Mouse (Mus musculus) CH12.LX (cell line): ENCODE data around the gene Zdhhc12. TPM values are rescaled to one million over a fixed set of nuclear protein-coding genes. Genes with fewer than 3 reads are reported as not detected.

Experiments
- DNase-seq: peaks from one replicate; pipeline ENCODE4 v3.0.0-alpha.2; 2013; ENCODE audit errors: extremely low read depth
- H3K27ac ChIP-seq: 2 replicates; pipeline ENCODE4 v1.5.1; 2012; ENCODE audit warnings: low read depth, mild to moderate bottlenecking, control low read depth, moderate library complexity; ENCODE audit not compliant: insufficient read depth
- H3K27me3 ChIP-seq: replicated peaks from 2 replicates; pipeline ENCODE3; 2012; ENCODE audit warnings: inconsistent platforms
- H3K36me3 ChIP-seq, 2 experiments: replicated peaks in 1 of 2; 2 replicates each; pipeline versions ENCODE3 to v1.6.1; 2012; ENCODE audit warnings: inconsistent platforms in 1 of 2, low read length in 1 of 2, mild to moderate bottlenecking in 1 of 2, mixed read lengths in 1 of 2, moderate library complexity in 1 of 2; ENCODE audit not compliant: control insufficient read depth in 1 of 2, insufficient read depth in 1 of 2
- H3K4me1 ChIP-seq, 2 experiments: 2 replicates each; pipeline ENCODE4 v1.6.1; 2012; ENCODE audit warnings: inconsistent platforms in 1 of 2, moderate library complexity in 1 of 2; ENCODE audit not compliant: insufficient read depth in 2 of 2, control insufficient read depth in 1 of 2
- H3K4me2 ChIP-seq: 2 replicates; pipeline ENCODE4 v1.6.1; 2012; ENCODE audit warnings: low read depth, mild to moderate bottlenecking, control low read depth; ENCODE audit not compliant: poor library complexity, insufficient read depth, severe bottlenecking
- H3K4me3 ChIP-seq, 3 experiments: fragments of 150-350 bp in 1 of 3; sonication (generic) in 1 of 3; replicated peaks in 1 of 3; 2 replicates each; pipeline versions ENCODE3 to v1.5.1; 2011 to 2012; ENCODE audit warnings: low read depth in 2 of 3, low read length in 2 of 3, mild to moderate bottlenecking in 2 of 3, moderate library complexity in 2 of 3, control low read depth in 1 of 3, improper control_type of control experiment in 1 of 3, inconsistent platforms in 1 of 3, mixed read lengths in 1 of 3; ENCODE audit not compliant: poor library complexity in 1 of 3
- H3K79me2 ChIP-seq: replicated peaks from 2 replicates; pipeline ENCODE4 v1.6.1; 2012; ENCODE audit warnings: mild to moderate bottlenecking, moderate library complexity; ENCODE audit not compliant: control insufficient read depth, poor library complexity, insufficient read depth, severe bottlenecking; ENCODE audit errors: extremely low read depth
- H3K9ac ChIP-seq: 2 replicates; pipeline ENCODE4 v1.6.1; 2012; ENCODE audit warnings: low read depth, mild to moderate bottlenecking, control low read depth, moderate library complexity; ENCODE audit not compliant: insufficient read depth
- H3K9me3 ChIP-seq: replicated peaks from 2 replicates; pipeline ENCODE3; 2012; ENCODE audit warnings: low read length, inconsistent platforms, mixed read lengths
- BHLHE40 ChIP-seq: IDR thresholded peaks from 2 replicates; pipeline ENCODE4 v1.6.1; 2011; ENCODE audit warnings: mild to moderate bottlenecking, low read depth, low read length, improper control_type of control experiment
- E2F4 ChIP-seq: IDR thresholded peaks from 2 replicates; pipeline ENCODE4 v1.6.1; 2011; ENCODE audit warnings: low read depth, low read length, improper control_type of control experiment; ENCODE audit not compliant: insufficient replicate concordance
- ETS1 ChIP-seq: conservative IDR thresholded peaks from 2 replicates; pipeline ENCODE4 v1.6.1; 2012; ENCODE audit warnings: low read depth, mild to moderate bottlenecking, inconsistent platforms, low read length, improper control_type of control experiment, moderate library complexity
- HCFC1 ChIP-seq: IDR thresholded peaks from 2 replicates; pipeline ENCODE4 v1.6.1; 2012; ENCODE audit warnings: low read depth, mild to moderate bottlenecking, inconsistent platforms, low read length, improper control_type of control experiment
- IRF4 ChIP-seq: IDR thresholded peaks from 2 replicates; pipeline ENCODE4 v1.6.1; 2014; ENCODE audit warnings: low read depth, mild to moderate bottlenecking, inconsistent platforms, low read length, improper control_type of control experiment
- JUND ChIP-seq: conservative IDR thresholded peaks from 2 replicates; pipeline ENCODE4 v1.6.1; 2011; ENCODE audit warnings: low read depth, low read length, improper control_type of control experiment
- MAFK ChIP-seq: IDR thresholded peaks from 2 replicates; pipeline ENCODE4 v1.6.1; 2011; ENCODE audit warnings: low read length, improper control_type of control experiment; ENCODE audit not compliant: insufficient replicate concordance
- MAX ChIP-seq: IDR thresholded peaks from 2 replicates; pipeline ENCODE4 v1.6.1; 2011; ENCODE audit warnings: low read length, improper control_type of control experiment
- MAZ ChIP-seq: IDR thresholded peaks from 2 replicates; pipeline ENCODE4 v1.6.1; 2012; ENCODE audit warnings: low read depth, mild to moderate bottlenecking, inconsistent platforms, low read length, improper control_type of control experiment, moderate library complexity
- MEF2A ChIP-seq: IDR thresholded peaks from 2 replicates; pipeline ENCODE4 v1.6.1; 2014; ENCODE audit warnings: low read depth, mild to moderate bottlenecking, inconsistent platforms, low read length, improper control_type of control experiment, borderline replicate concordance
- MXI1 ChIP-seq: IDR thresholded peaks from 2 replicates; pipeline ENCODE4 v1.6.1; 2011; ENCODE audit warnings: mild to moderate bottlenecking, low read depth, low read length, improper control_type of control experiment
- MYC ChIP-seq: IDR thresholded peaks from 2 replicates; pipeline ENCODE4 v1.6.1; 2011; ENCODE audit warnings: low read depth, mild to moderate bottlenecking, improper control_type of control experiment, low read length
- NELFE ChIP-seq: IDR thresholded peaks from 2 replicates; pipeline ENCODE4 v1.6.1; 2011; ENCODE audit warnings: low read depth, low read length, improper control_type of control experiment
- PAX5 ChIP-seq: IDR thresholded peaks from 2 replicates; pipeline ENCODE4 v1.6.1; 2012; ENCODE audit warnings: low read length, inconsistent platforms, mixed read lengths
- RAD21 ChIP-seq: IDR thresholded peaks from 2 replicates; pipeline ENCODE4 v1.6.1; 2011; ENCODE audit warnings: low read depth, mild to moderate bottlenecking, low read length, improper control_type of control experiment, moderate library complexity
- SIN3A ChIP-seq: IDR thresholded peaks from 2 replicates; pipeline ENCODE4 v1.6.1; 2012; ENCODE audit warnings: low read length, improper control_type of control experiment, inconsistent platforms
- SMC3 ChIP-seq: IDR thresholded peaks from 2 replicates; pipeline ENCODE4 v1.6.1; 2011; ENCODE audit warnings: low read depth, low read length, improper control_type of control experiment
- TCF12 ChIP-seq: IDR thresholded peaks from 2 replicates; pipeline ENCODE4 v1.6.1; 2014; ENCODE audit warnings: low read depth, mild to moderate bottlenecking, inconsistent platforms, low read length, improper control_type of control experiment
- UBTF ChIP-seq: IDR thresholded peaks from 2 replicates; pipeline ENCODE4 v1.6.1; 2012; ENCODE audit warnings: low read depth, mild to moderate bottlenecking, inconsistent platforms, low read length, improper control_type of control experiment, moderate library complexity
- ZKSCAN1 ChIP-seq: IDR thresholded peaks from 2 replicates; pipeline ENCODE4 v1.6.1; 2012; ENCODE audit warnings: low read depth, inconsistent platforms, low read length, improper control_type of control experiment, borderline replicate concordance
- ZNF384 ChIP-seq: IDR thresholded peaks from 2 replicates; pipeline ENCODE4 v1.6.1; 2012; ENCODE audit warnings: low read depth, low read length, improper control_type of control experiment, inconsistent platforms
- dilution Hi-C: fragments of 300-500 bp; cut with MboI; formaldehyde crosslinking; loops from 2 replicates; pipeline ENCODE4 v1.14.3; 2020; ENCODE audit warnings: low sequenced_read_pairs; ENCODE audit not compliant: extremely low pct_unique_long_range_greater_than_20kb, extremely low pct_ligation_motif_present
- in situ Hi-C: fragments of 300-500 bp; cut with MboI; formaldehyde crosslinking; loops from 3 replicates; pipeline ENCODE4 v1.14.3; 2019; ENCODE audit warnings: low sequenced_read_pairs, low pct_ligation_motif_present, low pct_unique_long_range_greater_than_20kb, mixed read lengths
- polyA plus RNA-seq: library from polyadenylated mRNA; unstranded; fragments of >175 nt; gene quantifications from 2 replicates; pipeline ENCODE4 v1.2.1, GENCODE M21; 2012; ENCODE audit warnings: low read depth; ENCODE audit not compliant: insufficient read length
- total RNA-seq, 2 experiments: library from RNA; depleted of rRNA; stranded (reverse); fragments of 300-350 nt in 1 of 2; fragments of >200 nt in 1 of 2; gene quantifications; 2 replicates each; pipeline ENCODE4 v1.2.3; 2012 to 2014

The Zdhhc12 gene
- total and polyA plus RNA-seq, 3 experiments, result 15.6 to 42.8 (median 36.5) TPM

DNA sequence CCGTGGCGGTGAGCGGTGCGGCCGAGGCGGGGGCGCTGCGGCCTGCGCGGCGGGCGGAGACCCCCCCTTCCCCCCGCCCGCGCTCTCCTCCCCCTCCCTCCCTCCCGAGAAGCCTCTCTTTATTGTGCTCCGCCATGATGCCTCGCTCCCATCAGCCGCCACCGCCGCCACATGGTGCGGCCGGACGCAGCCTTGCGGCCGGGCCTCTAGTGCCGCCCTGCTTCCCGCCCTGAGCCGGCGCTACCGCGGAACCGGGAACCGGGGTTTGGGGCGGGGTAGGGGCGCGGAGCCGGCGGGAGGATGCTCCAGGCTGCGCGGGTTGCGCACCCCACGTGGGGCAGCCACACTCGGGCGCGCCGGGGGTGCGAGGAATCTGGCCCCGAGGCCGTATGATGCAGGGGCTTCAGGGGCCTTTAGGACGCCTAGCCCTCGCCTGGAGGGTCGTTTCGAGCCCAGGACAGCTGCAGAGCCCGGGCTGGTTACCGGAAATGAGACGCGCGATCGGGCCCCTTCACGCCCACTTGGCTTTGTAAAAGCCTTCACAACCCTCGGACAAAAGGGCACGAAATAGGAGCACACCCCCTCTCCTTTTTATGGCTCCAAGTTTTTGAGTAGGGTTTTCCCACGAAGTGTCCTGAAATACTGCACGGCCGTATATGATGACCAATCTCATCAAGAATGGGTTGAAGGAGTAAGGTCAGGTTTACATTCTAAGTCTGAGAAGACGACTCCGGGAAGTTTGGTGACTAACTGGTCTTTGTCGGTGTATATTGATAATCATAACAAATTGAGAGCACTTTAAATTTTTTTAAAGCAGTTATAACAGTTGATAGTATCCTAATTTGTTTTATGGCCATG, 26.2 kb downstream of the Zdhhc12 start:
- dilution Hi-C loops, result no loop called here
- no peak for TF ChIP-seq MAFK
- TF ChIP-seq SMC3, result no peak
- TF ChIP-seq UBTF, result no peak
- TF ChIP-seq NELFE, result 0 out of 2 replicates have a peak, but pooled peaks have one; percentile 28
- peak; percentile 42 for TF ChIP-seq TCF12
- TF ChIP-seq ZNF384, result no peak
- no peak for TF ChIP-seq HCFC1
- TF ChIP-seq MAZ, result no peak
- TF ChIP-seq IRF4, result no peak
- TF ChIP-seq MYC, result peak; percentile 46; the same call in 1 of the 2 replicates
- TF ChIP-seq MAX, result peak; percentile 29; the same call in 1 of the 2 replicates
- TF ChIP-seq ZKSCAN1, result no peak
- no peak for TF ChIP-seq ETS1
- TF ChIP-seq BHLHE40, result no peak
- peak; percentile 84; the same call in 1 of the 2 replicates for TF ChIP-seq MXI1
- no peak for TF ChIP-seq PAX5
- TF ChIP-seq SIN3A, result peak; percentile 71
- no peak for TF ChIP-seq JUND
- no peak for TF ChIP-seq RAD21
- TF ChIP-seq MEF2A, result no peak
- TF ChIP-seq E2F4, result no peak
- H3K27ac ChIP-seq, result peak overlapping the region; percentile 90
- peaks cover 25 to 35% of the 10 kb centered on the region in 2 experiments for H3K36me3 ChIP-seq
- H3K27me3 ChIP-seq, result no peaks in the 10 kb centered on the region
- peak overlapping the region; percentile 90 for H3K9ac ChIP-seq
- H3K9me3 ChIP-seq, result no peaks in the 10 kb centered on the region
- H3K4me1 ChIP-seq, result peaks cover 6 to 13% of the 10 kb centered on the region in 2 experiments; a peak in 3 of 4 replicates
- no peak for DNase-seq
- peaks cover 78% of the 10 kb centered on the region for H3K79me2 ChIP-seq
- H3K4me2 ChIP-seq, result peak overlapping the region; percentile 97; the same call in 1 of the 2 replicates
- in situ Hi-C loops, result no loop called here
- H3K4me3 ChIP-seq, result peak overlapping the region; percentile 91 to 99 (median 98)
